Mouse (Mus musculus) fat pad, adult 2 months (tissue): ENCODE data around the gene Mex3a.

Experiments
- DNase-seq: peaks from one replicate; pipeline ENCODE4 v3.0.0-alpha.2; 2011; ENCODE audit warnings: low read depth, low spot score; ENCODE audit errors: extremely low read depth

Gene Mex3a

GRCm38 (mm10) chr3:88543651-88544410 lies 11.6 kb downstream of the Mex3a start:
- no peak for DNase-seq

- no peak for DNase-seq
Observed at GRCm38 (mm10) chr3:88544514-88544913, 12.3 kb downstream of the Mex3a start.

GRCm38 (mm10) chr3:88544955-88545591 lies 12.9 kb downstream of the Mex3a start:
- DNase-seq, result no peak

- no peak for DNase-seq
Observed at GRCm38 (mm10) chr3:88546674-88547418, 14.7 kb downstream of the Mex3a start.

DNA sequence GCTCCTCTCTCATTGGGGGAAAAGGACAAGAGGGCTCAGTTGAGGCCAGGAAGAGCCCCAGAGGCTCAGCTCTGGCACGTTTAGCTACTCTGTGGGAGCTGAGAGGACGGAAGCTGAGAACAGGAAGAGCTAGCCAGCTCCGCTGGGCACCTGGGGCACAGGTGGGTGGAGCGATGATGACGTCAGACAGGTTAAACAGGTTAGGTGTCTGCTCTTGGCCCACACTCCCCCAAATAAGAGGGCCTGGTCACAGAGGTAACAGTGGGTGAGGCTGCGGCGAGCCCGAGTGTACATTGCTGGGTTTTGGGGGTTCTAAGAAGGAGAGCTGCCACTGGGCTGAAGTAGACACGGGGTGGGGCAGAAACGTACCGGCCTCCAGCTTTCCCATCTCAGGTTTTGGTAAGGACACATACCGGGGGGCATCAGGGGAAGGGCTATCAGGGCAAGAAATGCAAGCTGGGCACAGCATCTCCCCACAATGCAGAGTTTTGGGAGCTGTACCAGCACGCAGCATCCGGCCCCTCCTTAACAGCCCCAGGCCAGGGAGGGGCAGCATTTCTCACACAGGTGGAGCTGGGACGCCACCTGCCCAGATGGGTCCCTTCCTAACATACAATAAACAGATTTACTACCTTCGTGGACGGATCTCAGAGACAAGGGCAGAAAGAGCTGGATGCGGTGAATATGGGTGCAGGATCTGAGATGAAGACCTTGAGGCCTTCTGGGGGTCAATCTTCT lies 16.2 kb downstream of the Mex3a start, which contains the start of gene Rab25:
Gene Rab25, minus strand, starts transcription at position 121 of the 738 bp plus-strand sequence.
- peak; percentile 76 for DNase-seq

DNA sequence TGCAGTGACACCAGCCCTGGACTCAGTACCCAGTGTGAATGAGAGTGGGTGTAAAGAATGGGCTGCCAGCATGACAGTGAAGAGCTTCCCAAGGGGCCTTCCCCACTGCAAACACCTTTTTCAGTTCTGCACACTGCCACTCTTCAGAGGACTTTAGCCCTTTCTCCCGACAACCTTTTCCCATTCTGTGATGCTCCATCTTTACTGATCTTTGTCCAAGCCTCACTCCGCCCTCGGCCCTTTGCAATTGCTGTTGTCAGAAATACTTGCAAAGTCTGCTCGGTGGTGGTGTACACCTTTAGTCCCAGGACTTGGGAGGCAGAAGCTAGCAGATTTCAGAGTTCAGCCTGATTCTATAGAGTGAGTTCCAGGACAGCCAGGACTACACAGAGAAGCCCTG lies 19.4 kb downstream of the Mex3a start:
- DNase-seq, result no peak

DNA sequence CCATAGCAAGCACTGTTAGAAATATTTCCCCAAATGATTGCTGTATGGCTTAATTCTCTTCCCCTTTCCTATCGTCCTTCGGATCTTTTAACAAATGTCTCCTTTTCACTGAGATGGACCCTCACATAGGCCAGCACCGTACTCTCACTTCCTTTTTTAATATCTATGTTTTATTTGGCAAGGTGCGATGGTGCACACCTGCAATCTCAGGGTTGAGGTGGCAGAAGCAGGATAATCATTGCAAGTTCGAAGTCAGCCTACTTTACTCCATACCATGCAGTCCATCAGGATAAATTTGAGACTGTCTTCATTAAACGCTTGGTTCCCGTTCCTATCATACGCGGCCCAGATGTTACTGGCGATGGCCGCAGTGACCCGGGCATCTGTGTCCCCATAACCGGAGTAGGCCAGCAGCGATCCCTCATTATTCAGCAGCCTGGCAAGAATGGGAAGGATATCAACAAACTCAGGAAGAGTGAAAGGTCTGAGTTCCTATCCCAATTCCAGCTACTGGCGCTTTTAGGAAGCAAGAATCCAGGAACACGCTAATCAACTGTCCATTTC lies 20.0 kb downstream of the Mex3a start:
- DNase-seq, result no peak

DNA sequence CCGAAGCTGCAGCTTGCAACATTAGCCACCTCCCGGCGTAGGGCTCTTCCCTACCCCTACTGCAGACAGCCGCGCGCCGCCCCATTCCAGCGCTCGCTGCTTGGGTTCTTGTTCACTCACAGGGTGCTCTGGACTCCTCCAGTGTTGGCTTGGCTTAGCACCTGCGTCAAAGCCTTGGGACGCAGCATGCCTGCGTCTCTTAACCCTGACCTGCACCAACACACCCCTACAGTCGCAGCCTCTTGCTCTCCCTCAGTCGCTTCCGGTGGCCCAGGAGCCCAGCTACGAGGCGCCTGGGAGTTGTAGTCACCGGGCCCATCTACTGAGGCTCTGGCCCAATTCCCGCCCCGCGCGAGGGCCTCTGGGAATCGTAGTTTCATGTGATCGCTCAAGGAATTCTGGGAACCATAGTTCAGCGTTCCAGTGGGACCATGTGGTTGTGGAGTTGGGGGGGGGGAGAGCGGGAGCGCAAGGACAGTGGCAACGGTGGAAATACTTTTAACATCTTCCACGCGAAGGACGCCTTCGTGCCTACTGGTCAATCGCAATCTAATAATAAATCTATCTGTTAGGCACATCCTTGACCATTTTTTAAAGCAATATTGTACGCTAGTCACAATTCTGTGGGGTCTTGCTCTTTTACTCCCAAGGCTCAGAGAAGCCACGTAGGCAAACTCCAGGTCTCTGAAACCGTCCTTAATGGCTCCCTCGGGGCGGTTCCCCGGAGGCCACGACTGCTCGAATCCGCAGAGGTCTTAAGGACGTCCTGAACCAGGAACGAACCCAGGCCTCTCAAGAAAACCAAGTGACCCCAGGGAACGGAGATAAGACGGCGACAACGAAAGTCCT lies 20.7 kb downstream of the Mex3a start, which contains the start of gene Lamtor2:
Gene Lamtor2, minus strand, starts transcription at position 399 of the 849 bp plus-strand sequence.
- DNase-seq, result peak; percentile 80

DNA sequence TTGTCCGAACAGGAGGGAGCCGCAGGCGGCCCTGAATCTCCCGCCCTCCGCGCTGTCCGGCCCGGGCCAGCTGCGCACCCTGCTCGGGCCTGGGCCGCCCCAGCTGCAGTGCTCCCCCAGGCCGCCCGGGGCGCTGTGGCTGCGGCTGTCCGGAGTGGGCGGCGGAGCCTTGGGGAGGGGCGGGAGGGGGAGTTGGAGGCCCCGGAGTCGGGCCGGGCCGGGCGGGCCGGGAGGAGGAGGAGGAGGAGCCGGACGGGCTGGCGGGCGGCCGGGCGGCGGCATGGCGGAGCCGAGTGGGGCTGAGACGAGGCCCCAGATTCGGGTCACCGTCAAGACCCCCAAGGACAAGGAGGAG lies 21.3 kb downstream of the Mex3a start, which contains the start of gene Ubqln4:
Gene Ubqln4, plus strand, starts transcription at position 234 of the 355 bp plus-strand sequence.
- no peak for DNase-seq

GRCm38 (mm10) chr3:88553880-88554586 lies 21.8 kb downstream of the Mex3a start:
- DNase-seq, result no peak

GRCm38 (mm10) chr3:88555069-88555605 lies 22.9 kb downstream of the Mex3a start:
- no peak for DNase-seq

DNA sequence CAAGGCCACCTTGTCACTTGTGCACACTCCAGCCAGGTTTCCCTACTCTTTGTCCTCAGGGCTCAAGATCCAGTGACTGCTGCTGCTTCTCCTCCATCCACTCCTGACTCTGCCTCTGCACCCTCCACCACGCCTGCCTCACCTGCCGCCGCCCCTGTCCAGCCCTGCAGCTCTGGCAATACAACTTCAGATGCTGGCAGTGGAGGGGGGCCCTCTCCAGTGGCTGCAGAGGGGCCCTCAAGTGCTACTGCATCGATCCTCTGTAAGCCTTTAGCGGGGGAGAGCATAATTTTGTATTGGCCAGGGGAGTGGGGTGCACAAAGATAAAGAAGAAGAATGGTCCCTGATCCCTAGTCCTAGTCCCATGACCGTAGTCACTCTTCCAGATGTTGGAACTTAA lies 23.5 kb downstream of the Mex3a start:
- no peak for DNase-seq

DNA sequence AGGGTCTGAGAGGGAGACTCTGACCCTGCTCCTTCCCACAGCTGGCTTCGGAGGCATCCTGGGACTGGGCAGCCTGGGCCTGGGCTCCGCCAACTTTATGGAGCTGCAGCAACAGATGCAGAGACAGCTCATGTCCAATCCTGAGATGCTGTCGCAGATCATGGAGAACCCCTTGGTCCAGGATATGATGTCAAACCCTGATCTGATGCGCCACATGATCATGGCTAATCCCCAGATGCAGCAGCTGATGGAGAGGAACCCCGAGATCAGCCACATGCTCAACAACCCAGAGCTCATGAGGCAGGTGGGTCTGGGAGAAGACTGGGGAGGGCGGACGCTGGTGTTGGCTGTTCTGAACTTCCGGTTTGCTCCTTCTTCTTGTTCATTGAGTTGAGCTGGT lies 24.4 kb downstream of the Mex3a start:
- DNase-seq, result no peak

- no peak for DNase-seq
Observed at GRCm38 (mm10) chr3:88559596-88559995, 27.4 kb downstream of the Mex3a start.

DNA sequence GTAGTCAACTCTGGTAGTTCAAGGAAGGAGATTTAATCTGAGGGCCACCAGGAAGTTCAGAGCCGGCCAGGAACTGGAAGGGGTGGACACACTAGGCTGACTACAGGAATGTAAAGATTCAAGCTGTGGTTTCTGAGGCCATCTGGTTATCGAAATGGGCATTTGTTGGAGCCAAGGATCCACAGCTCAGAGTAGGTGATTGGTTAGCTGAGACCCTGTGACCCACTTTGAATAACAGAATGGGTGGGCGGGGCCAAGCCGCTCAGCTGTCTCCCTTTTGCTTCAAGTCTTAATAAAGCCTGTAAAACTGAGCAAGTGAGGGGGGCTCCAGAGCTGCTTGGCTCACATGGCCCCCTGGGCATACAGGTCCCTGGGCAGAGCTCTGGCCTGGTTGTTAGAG lies 29.8 kb downstream of the Mex3a start:
- DNase-seq, result no peak

GRCm38 (mm10) chr3:88563442-88563841 lies 31.2 kb downstream of the Mex3a start:
- no peak for DNase-seq

GRCm38 (mm10) chr3:88563966-88564365 lies 31.8 kb downstream of the Mex3a start:
- no peak for DNase-seq

- DNase-seq, result no peak
Observed at GRCm38 (mm10) chr3:88566116-88566515, 33.9 kb downstream of the Mex3a start.

DNA sequence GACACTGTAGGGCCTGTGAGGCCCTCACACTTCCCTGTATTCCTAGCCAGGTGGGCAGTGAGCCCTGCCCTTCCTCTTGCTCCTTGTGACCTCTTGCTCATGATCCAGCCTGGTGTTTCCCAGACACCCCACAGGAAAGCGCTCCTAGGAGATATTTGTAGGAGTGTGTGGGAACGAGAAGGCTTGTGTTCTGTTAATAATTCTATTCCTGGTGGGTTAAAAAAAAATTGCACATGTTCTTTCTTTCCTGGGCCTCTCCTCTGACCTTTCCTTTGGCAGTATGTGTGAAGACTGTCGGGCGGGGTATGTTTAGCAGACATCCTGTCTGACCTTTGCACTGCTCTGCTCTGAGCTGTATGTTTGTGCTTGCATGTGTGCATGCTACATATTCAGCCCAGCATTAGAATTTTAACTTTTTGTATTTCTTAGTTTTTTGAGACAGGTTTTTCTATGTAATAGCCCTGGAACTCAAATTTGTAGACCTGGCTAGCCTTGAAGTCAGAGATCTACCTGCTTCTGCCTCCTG lies 34.4 kb downstream of the Mex3a start:
- DNase-seq, result no peak
